Mouse (Mus musculus) midbrain, embryonic 10.5 days (tissue): ENCODE results near the gene Adgra1. TPM values are rescaled to one million over a fixed set of nuclear protein-coding genes. Genes with fewer than 3 reads are reported as not detected.
A peak's percentile ranks its signal among the peaks of the same experiment; 100 is the strongest.

Experiments
- DNase-seq: peaks from one replicate; pipeline ENCODE4 v3.0.0-alpha.2; 2017; ENCODE audit warnings: low spot score
- H3K27ac ChIP-seq: fragments of 300-500 bp; sonication (generic); replicated peaks from 2 replicates; pipeline ENCODE4 v1.5.1; 2016; ENCODE audit warnings: mild to moderate bottlenecking
- H3K27me3 ChIP-seq: fragments of 300-500 bp; sonication (generic); 2 replicates; pipeline ENCODE4 v1.6.1; 2016; ENCODE audit warnings: low read depth, mild to moderate bottlenecking; ENCODE audit not compliant: poor library complexity, severe bottlenecking
- H3K36me3 ChIP-seq: fragments of 300-500 bp; sonication (generic); 2 replicates; pipeline ENCODE4 v1.6.1; 2016; ENCODE audit warnings: mild to moderate bottlenecking, moderate library complexity
- H3K4me1 ChIP-seq: fragments of 300-500 bp; sonication (generic); 2 replicates; pipeline ENCODE4 v1.6.1; 2016
- H3K4me3 ChIP-seq: fragments of 300-500 bp; sonication (generic); 2 replicates; pipeline ENCODE4 v1.5.1; 2016; ENCODE audit warnings: mild to moderate bottlenecking, moderate library complexity
- H3K9me3 ChIP-seq: fragments of 300-500 bp; sonication (generic); replicated peaks from 2 replicates; pipeline ENCODE4 v1.6.1; 2016; ENCODE audit warnings: mild to moderate bottlenecking
- WGBS: fragments of 180-500 bp; shearing (Covaris S2); methylation state at CpG from one replicate; pipeline ENCODE4 v1.1.7; 2016; 5-methylcytosine and 5-hydroxymethylcytosine counted together
- polyA plus RNA-seq: library from polyadenylated mRNA; unstranded; fragments of >200 nt; fragmentation: Nextera tagmentation; extraction: Ambion mirVana; gene quantifications from 2 replicates; pipeline ENCODE4 v1.2.1, GENCODE M21; 2016

Adgra1 gene
- polyA plus RNA-seq: 9.1 and 17.1 TPM in 2 replicates

DNA sequence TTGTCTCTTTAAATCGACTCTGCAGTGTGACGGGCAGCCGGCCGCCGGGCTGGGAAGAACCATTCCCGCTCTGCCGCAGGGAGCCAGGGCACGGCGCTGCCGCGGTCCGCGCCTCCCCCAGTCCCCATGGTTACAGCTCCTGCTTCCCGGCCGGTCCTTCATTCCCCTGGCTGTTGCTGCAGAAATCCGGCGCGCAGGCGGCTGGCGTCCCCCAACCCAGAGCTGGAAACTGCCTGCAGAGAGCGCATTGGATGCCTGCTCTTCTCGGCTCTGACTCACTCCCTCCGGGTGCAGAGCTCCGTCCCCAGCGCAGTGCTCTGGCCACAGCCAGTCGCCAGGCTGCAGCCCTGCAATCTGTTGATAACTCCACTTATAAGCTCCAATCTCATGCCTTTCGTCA is at the start of gene Adgra1:
TSS of gene Adgra1 (plus strand) at position 139 of the 400 bp plus-strand sequence.
- peaks cover 48% of the 10 kb centered on the region for H3K27me3 ChIP-seq
- DNase-seq: peak; percentile 89
- H3K36me3 ChIP-seq: no peaks in the 10 kb centered on the region
- no peaks in the 10 kb centered on the region for H3K9me3 ChIP-seq
- peak within 1 kb of the TSS; percentile 51 for H3K4me3 ChIP-seq
- H3K27ac ChIP-seq: peak within 1 kb of the TSS; percentile 84
- whole genome bisulfite sequencing: under 1% methylated on average over 27 of the region's 27 CpGs
- peaks cover 57% of the 10 kb centered on the region for H3K4me1 ChIP-seq

DNA sequence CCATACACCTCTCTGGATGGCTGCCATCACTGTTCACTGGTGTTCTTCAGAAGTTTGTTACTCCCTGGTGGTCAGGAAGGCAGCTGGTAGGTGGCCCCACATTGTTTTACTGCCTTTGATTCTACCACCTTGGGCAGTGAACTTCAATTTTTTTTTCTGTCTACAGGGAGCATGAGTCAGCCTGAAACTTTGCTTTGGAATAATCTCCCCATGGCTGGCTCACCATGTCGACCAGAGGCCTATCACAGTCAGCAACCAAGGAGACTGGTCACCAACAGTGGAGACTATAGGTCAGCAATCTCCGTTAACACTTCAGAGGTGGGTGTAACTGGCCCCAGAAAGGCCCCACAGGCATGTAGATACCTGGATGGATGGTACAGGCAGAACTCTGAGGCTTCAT is 46.6 kb upstream of the Adgra1 start:
- DNase-seq: no peak
- Histone ChIP-seq H3K27ac (no peak overlapping the region), H3K9me3 (no peaks in the 10 kb centered on the region), H3K36me3 (no peaks in the 10 kb centered on the region), H3K4me3 (no peak overlapping the region), H3K4me1 (peaks cover 7% of the 10 kb centered on the region; the same call in 1 of the 2 replicates), H3K27me3 (no peaks in the 10 kb centered on the region)
- WGBS: 76% methylated on average over 2 of the region's 2 CpGs

DNA sequence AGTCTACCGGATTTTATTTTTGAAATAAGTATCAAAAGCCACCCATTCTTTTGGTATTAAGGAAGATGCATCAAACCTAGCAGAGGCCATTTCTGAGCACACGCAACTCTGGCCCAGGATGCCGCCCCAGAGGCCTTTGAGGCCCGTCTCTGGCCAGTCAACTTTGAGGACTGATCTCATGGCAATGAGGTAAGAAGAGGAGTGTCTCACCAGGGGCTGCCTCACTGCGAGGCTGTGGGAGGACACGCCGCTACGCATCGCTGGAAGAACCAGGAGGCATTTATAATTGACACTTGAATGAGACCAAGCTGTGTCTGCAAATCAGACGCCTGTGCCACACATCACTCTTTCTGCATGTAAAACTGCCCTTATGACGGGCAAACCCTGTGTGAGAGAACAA is 45.0 kb upstream of the Adgra1 start:
- Histone ChIP-seq H3K36me3 (no peaks in the 10 kb centered on the region), H3K27me3 (no peaks in the 10 kb centered on the region)

DNA sequence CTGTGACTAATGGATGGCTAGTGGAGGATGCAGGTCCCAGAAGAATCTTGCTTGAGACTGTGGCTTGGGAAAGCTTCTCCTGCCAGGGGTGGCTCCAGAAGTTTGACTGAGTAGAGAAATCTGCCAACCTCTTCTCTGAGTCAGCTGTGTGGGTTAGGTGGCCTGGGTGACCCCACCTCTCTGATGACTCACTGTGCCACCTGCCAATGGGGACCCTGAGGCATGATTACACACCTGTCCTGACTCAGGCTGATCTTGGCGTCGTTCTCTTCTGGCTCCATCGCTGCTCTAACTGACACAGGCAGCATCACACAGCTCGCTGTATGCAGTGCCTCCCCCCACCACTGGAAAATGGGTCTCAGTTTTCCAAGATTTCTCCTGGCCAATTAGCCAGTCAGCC is 44.3 kb upstream of the Adgra1 start:
- no peak for DNase-seq
- WGBS: 85% methylated on average over 4 of the region's 4 CpGs
- Histone ChIP-seq H3K36me3 (no peaks in the 10 kb centered on the region), H3K27me3 (no peaks in the 10 kb centered on the region), H3K9me3 (no peaks in the 10 kb centered on the region), H3K27ac (no peak overlapping the region), H3K4me3 (no peak overlapping the region), H3K4me1 (peaks cover 7% of the 10 kb centered on the region; the same call in 1 of the 2 replicates)

More for the DNA sequence above, 45.0 kb upstream of the Adgra1 start:
- Histone ChIP-seq H3K4me3 (no peak overlapping the region), H3K27ac (no peak overlapping the region), H3K9me3 (no peaks in the 10 kb centered on the region), H3K4me1 (peaks cover 7% of the 10 kb centered on the region; the same call in 1 of the 2 replicates)
- 81% methylated on average over 11 of the region's 11 CpGs for WGBS
- no peak for DNase-seq

DNA sequence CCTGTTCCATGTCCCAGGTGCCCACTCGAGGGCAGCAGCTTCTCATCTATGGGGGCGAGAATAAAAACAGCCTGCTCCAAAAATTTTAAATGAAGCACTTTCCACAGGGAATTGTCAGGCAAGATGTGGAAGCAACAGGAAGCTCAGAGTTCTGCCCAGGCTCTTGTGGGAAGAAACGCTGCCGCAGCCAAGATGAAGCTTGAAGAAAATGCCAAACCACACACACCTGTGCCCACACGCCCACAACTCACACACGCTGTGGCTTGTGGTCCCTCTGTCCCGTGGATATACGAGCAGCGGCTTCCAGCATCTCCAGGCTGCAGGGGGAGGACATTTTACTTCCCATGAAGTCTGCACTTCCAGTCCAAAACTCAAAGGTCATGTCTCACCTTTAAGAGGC is 42.4 kb upstream of the Adgra1 start:
- H3K9me3 ChIP-seq: no peaks in the 10 kb centered on the region
- H3K27me3 ChIP-seq: no peaks in the 10 kb centered on the region
- 84% methylated on average over 9 of the region's 9 CpGs for WGBS
- peaks cover 7% of the 10 kb centered on the region; the same call in 1 of the 2 replicates for H3K4me1 ChIP-seq
- no peak for DNase-seq
- H3K36me3 ChIP-seq: no peaks in the 10 kb centered on the region
- no peak overlapping the region for H3K27ac ChIP-seq
- no peak overlapping the region for H3K4me3 ChIP-seq

DNA sequence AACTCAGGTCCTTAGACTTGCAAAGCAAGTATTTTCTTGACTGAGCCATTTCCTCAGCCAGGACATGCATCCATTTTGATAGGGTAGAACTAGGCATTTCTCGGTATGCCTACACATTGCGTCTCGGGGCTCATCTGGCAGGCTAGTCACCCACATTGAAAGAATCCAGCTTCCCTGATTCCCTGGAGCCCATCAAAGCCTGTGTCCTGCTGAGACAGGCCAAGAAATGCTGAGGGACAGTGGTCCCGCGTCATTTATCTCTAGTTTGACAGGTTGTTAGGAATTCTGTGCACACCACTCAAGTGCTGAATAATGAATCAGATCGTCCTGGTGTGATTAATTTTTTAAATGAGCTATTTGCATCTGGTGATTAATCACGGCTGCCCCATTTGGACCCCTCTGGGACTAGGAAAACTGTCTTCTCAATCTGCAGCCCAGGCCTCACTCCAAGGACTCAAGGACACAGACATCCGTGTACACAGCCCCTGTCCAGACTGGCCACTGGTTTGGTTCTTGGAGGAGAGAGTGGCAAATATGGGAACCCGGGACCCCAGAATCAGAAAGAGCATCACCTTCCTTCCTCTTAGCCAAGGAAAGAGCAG is 38.9 kb upstream of the Adgra1 start:
- 88% methylated on average over 9 of the region's 9 CpGs for WGBS
- no peaks in the 10 kb centered on the region for H3K9me3 ChIP-seq
- no peak overlapping the region for H3K27ac ChIP-seq
- H3K27me3 ChIP-seq: no peaks in the 10 kb centered on the region
- H3K4me3 ChIP-seq: no peak overlapping the region
- DNase-seq: no peak
- H3K36me3 ChIP-seq: no peaks in the 10 kb centered on the region
- no peaks in the 10 kb centered on the region for H3K4me1 ChIP-seq

DNA sequence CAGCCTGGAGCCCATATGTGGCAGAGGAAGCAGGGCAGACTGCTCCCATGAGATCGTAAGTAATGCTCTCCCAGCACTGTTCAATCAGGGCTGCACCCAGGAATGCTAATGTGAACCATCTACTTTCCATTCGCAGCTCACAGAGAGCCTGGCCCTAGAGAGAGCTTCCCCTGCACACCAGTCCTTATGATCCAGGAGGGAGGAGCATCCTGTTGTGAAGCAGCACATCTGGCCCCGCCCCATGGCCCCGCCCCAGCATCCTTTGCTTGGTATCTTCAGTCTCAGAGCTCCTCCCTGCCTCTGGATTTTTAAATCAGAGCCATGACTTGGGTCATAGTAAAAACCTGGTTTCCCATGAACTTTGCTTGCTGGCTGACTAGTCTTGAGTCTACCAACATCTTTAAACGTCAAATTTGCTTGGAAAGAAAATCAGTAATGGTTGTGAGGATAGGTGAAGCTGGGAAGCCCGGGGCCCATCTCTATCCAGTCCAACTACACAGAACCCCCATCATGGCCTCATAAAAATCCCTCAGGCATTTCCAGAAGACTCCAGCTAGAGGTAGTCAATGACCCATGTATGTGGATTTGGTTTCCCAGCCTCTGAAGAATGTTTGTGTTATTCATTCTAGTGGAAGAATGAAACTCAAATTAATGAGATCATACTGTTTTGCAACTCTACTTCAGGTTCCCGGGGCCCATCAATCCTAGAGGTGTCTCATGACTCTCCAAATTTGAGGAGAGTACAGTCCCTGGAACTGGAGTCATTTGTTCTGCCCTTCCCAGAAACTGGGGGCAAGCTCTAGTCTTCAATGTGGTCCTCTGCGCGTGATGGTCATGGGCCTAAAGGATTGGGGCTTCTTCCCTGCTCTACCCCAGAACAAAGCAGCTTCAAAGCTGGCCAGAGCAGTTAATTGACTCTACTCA is 36.5 kb upstream of the Adgra1 start:
- Histone ChIP-seq H3K4me3 (no peak overlapping the region), H3K27ac (no peak overlapping the region), H3K4me1 (no peaks in the 10 kb centered on the region), H3K27me3 (no peaks in the 10 kb centered on the region), H3K9me3 (no peaks in the 10 kb centered on the region), H3K36me3 (no peaks in the 10 kb centered on the region)
- DNase-seq: no peak
- WGBS: 76% methylated on average over 9 of the region's 9 CpGs

DNA sequence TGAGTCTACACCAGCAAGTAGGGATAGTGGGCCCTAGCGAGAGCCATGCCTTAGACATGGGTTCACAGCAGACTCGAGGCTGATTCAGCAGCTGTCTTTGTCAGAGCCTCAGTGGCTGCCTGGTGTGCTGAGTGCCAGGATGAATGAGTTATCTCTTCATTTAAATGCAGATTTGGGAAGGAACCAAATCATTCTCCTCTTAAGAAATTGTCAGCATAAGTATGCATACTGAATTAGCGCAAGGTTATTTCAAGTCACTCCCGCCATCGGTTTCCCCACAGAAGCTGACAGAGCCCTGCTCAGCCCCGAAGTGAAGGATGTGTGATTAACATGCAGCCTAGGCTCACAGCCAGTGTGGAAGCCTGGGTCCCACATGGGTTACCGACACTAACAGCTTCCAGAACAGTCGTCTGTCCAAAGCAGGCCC is 27.8 kb upstream of the Adgra1 start:
- 68% methylated on average over 8 of the region's 8 CpGs for WGBS
- Histone ChIP-seq H3K4me1 (peaks cover 8% of the 10 kb centered on the region), H3K36me3 (no peaks in the 10 kb centered on the region), H3K9me3 (no peaks in the 10 kb centered on the region), H3K27ac (no peak overlapping the region; the same call in 1 of the 2 replicates), H3K27me3 (no peaks in the 10 kb centered on the region), H3K4me3 (no peak overlapping the region)
- DNase-seq: no peak

DNA sequence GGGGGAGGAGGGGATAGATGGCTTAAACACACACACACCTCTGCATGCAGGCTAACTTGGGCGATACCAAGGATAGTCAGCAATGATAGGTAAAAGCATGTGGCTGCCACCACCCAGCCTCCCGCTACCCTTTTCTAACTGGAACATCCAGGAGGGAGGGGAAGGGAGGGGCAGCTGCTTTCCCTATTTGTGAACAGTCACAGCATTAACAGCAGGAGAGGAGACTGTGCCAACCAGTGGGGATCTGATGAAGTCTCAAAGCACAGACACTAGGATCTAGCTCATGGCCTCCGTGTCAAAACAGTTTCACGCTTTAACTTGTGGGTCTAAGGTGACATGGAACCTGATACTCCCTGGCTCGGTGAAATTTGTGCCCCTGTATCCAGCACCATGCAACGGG is 23.9 kb upstream of the Adgra1 start:
- H3K9me3 ChIP-seq: peaks cover 5% of the 10 kb centered on the region; the same call in 1 of the 2 replicates
- no peak overlapping the region for H3K4me3 ChIP-seq
- WGBS: 80% methylated on average over 6 of the region's 6 CpGs
- no peaks in the 10 kb centered on the region for H3K36me3 ChIP-seq
- peaks cover 8% of the 10 kb centered on the region for H3K4me1 ChIP-seq
- no peaks in the 10 kb centered on the region for H3K27me3 ChIP-seq
- H3K27ac ChIP-seq: no peak overlapping the region
- DNase-seq: no peak

DNA sequence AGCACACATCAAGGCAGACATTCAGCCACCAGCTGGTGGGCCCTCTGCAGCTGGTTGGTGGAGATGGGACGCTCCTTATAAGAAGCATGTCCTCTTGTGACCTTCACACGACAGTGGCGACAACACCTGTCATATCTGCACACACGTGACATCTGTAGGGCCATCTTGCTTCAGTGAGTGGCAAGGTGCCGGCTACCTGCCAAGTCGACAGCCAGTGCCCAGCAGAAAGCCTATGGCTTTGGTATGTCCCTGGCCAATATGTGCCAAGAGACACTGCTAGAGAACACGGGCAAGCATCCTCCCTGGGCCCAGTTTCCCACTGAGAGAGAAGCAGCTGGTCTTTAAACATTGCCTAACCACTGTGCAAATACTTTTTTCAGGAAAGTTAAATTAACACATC is 22.3 kb upstream of the Adgra1 start:
- Histone ChIP-seq H3K9me3 (peaks cover 5% of the 10 kb centered on the region; the same call in 1 of the 2 replicates), H3K36me3 (no peaks in the 10 kb centered on the region), H3K4me1 (no peaks in the 10 kb centered on the region), H3K27me3 (no peaks in the 10 kb centered on the region), H3K4me3 (no peak overlapping the region), H3K27ac (no peak overlapping the region)
- DNase-seq: no peak
- 85% methylated on average over 7 of the region's 7 CpGs for WGBS

DNA sequence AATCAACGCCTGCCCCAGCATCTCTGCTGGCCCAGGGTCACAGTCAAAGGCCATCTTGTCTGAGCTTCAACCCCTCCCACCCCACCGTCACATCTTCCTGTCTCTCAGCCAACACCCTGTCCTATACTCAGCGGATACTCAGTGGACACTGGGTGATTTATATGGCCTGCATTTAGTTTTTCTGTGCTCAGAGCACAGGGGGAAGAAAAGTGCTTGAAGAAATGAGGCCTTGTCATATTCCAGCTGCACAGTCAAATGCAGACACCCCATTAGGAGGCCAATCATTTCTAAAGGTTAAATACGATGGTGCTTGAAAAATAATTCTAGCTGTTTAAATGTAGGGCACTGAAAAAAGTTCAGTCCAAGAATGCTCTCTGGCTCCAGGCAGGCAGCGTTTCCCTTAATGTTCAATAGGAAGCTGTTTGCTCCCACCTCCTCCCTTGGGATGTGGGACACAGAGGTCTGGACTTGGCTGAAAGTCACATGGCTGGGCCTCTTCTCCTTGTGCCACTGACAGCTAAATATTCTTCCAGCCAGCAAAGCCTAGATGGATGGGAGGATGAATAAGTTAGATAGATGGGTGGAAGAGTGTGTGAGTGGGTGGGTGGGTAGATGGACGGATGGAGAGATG is 20.3 kb upstream of the Adgra1 start:
- H3K36me3 ChIP-seq: no peaks in the 10 kb centered on the region
- H3K4me3 ChIP-seq: no peak overlapping the region
- no peaks in the 10 kb centered on the region for H3K4me1 ChIP-seq
- DNase-seq: no peak
- WGBS: 90% methylated on average over 6 of the region's 6 CpGs
- no peaks in the 10 kb centered on the region for H3K27me3 ChIP-seq
- H3K27ac ChIP-seq: no peak overlapping the region
- H3K9me3 ChIP-seq: peaks cover 5% of the 10 kb centered on the region; the same call in 1 of the 2 replicates

DNA sequence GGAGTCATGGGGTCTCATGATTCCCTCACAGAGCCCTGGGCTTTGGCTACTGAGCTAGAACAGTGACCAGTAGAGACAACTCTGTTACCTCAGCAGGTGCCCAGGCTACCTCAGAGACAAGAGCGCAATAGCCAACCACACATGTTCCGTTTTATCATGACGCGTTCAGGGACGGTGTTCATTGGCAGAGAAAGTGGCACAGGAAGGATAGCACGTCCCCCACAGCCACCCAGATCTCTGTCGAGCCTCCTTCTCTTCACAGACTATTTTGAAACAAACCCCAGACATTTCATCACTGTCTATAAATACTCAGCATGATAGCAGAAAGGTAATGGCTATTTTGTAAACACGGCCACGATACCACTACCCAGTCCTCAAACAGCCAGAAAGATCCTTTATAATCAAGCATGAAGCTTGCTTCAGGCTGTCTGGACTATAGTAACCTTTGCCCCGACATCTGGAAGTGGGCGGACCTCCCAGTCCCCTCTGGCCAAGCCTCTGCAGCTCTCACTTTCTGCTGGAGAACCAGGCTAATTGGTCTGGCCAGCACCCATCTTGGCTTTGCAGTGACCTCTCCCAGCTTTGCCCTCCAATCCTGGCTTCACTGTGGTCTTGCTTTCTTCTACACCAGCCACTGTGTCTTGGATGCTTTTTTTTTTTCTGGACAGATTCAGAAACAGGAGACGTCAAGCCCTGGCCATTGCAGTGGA is 11.5 kb upstream of the Adgra1 start:
- H3K9me3 ChIP-seq: no peaks in the 10 kb centered on the region
- no peak overlapping the region for H3K27ac ChIP-seq
- no peaks in the 10 kb centered on the region for H3K27me3 ChIP-seq
- DNase-seq: no peak
- peaks cover 11% of the 10 kb centered on the region; the same call in 1 of the 2 replicates for H3K4me1 ChIP-seq
- H3K36me3 ChIP-seq: no peaks in the 10 kb centered on the region
- H3K4me3 ChIP-seq: no peak overlapping the region
- WGBS: 84% methylated on average over 12 of the region's 12 CpGs
